Mouse (Mus musculus) midbrain, embryonic 13.5 days (tissue): ENCODE data around the gene Slc19a3. TPM values are rescaled to one million over a fixed set of nuclear protein-coding genes. Genes with fewer than 3 reads are reported as not detected.
"Not testable (repeated sequence)": the region's sequence is repeated elsewhere in the genome, so short reads cannot be mapped to it uniquely, and the experiment has no call there.

Experiments
- ATAC-seq: fragments of 200-750 bp; cut with Nextera tagmentation; 2 replicates; pipeline ENCODE4 v1.8.0; 2017; ENCODE audit warnings: mild to moderate bottlenecking, moderate TSS enrichment, moderate library complexity
- H3K27ac ChIP-seq: fragments of 300-500 bp; sonication (generic); 2 replicates; pipeline ENCODE4 v1.5.1; 2015; ENCODE audit warnings: inconsistent platforms, mild to moderate bottlenecking, moderate library complexity
- H3K27me3 ChIP-seq: fragments of 300-500 bp; sonication (generic); 2 replicates; pipeline ENCODE4 v1.6.1; 2015; ENCODE audit warnings: mild to moderate bottlenecking, inconsistent platforms
- H3K36me3 ChIP-seq: fragments of 300-500 bp; sonication (generic); 2 replicates; pipeline ENCODE4 v1.6.1; 2015; ENCODE audit warnings: mild to moderate bottlenecking, inconsistent platforms
- H3K4me1 ChIP-seq: fragments of 300-500 bp; sonication (generic); replicated peaks from 2 replicates; pipeline ENCODE4 v1.6.1; 2015; ENCODE audit warnings: inconsistent platforms
- H3K4me2 ChIP-seq: fragments of 300-500 bp; sonication (generic); replicated peaks from 2 replicates; pipeline ENCODE4 v1.6.1; 2015; ENCODE audit warnings: moderate library complexity, mild to moderate bottlenecking, inconsistent platforms
- H3K4me3 ChIP-seq: fragments of 300-500 bp; sonication (generic); replicated peaks from 2 replicates; pipeline ENCODE4 v1.5.1; 2015; ENCODE audit warnings: mild to moderate bottlenecking, inconsistent platforms
- H3K9ac ChIP-seq: fragments of 300-500 bp; sonication (generic); replicated peaks from 2 replicates; pipeline ENCODE4 v1.6.1; 2015; ENCODE audit warnings: mild to moderate bottlenecking, inconsistent platforms
- H3K9me3 ChIP-seq: fragments of 300-500 bp; sonication (generic); 2 replicates; pipeline ENCODE4 v1.6.1; 2016; ENCODE audit warnings: mild to moderate bottlenecking, inconsistent platforms
- WGBS: fragments of 180-500 bp; shearing (Covaris S2); methylation state at CpG from one replicate; pipeline ENCODE4 v1.1.7; 2015; 5-methylcytosine and 5-hydroxymethylcytosine counted together
- polyA plus RNA-seq: library from polyadenylated mRNA; unstranded; fragments of >200 nt; fragmentation: Nextera tagmentation; extraction: Ambion mirVana; gene quantifications from 2 replicates; pipeline ENCODE4 v1.2.1, GENCODE M21; 2015

The Slc19a3 gene
- polyA plus RNA-seq, 1 experiment from 2014 or later, result 0.63 TPM

DNA sequence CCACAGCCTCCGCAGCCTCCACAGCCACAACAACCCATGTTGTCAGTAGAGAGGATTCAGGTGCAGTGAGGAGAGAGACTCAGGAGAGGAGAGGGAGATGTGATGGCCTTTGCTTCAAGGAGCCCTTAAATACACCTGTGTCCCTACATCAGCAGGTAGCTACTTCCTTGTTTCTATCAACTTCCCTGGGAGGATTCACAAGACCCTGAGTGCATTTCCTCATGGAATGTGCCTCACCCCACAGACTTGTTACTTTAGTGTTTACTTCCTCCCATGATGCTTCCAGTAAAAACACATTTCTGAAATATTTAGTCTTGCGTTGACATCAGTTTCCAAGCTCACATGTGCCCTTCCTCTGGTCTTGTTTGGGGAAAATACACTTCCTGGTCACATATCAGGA, 4.1 kb upstream of the Slc19a3 start, which contains the start of gene Krtap28-10:
Krtap28-10 (minus strand) TSS at position 101 of the 400 bp plus-strand sequence.
- Histone ChIP-seq H3K4me1 (peaks cover 6% of the 10 kb centered on the region; the same call in 1 of the 2 replicates), H3K27ac (no peak within 1 kb of the TSS), H3K27me3 (no peaks in the 10 kb centered on the region), H3K9me3 (no peaks in the 10 kb centered on the region), H3K36me3 (no peaks in the 10 kb centered on the region), H3K4me3 (no peak within 1 kb of the TSS), H3K9ac (no peak within 1 kb of the TSS), H3K4me2 (no peak within 1 kb of the TSS)
- ATAC-seq, result no peak
- WGBS, result 95% methylated on average over 2 of the region's 2 CpGs

DNA sequence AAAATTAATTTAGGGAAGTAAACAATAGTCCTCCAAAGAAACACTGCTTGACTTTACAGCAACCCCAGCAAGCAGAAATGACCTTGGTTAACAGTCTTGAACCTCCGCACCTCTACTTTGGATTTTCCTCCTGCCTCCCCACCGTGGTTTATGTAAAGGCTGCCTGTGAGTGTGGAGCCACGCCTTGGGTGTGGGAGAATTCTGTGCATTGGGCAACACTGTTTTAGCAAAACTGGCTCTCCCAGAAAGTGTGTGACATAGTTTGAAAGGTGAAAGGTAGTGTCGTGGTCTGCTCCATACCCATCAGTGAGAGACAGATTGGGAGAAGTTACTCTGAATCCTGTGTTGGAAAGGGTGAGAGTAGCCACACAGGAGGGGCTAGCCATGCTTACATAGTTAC, 832 bp upstream of the Slc19a3 start:
- no peak overlapping the region for H3K4me3 ChIP-seq
- no peaks in the 10 kb centered on the region for H3K36me3 ChIP-seq
- ATAC-seq, result no peak
- 82% methylated on average over 4 of the region's 4 CpGs for WGBS
- peaks cover 6% of the 10 kb centered on the region; the same call in 1 of the 2 replicates for H3K4me1 ChIP-seq
- no peak overlapping the region for H3K4me2 ChIP-seq
- H3K9me3 ChIP-seq, result no peaks in the 10 kb centered on the region
- H3K27ac ChIP-seq, result no peak overlapping the region
- H3K9ac ChIP-seq, result no peak overlapping the region
- no peaks in the 10 kb centered on the region for H3K27me3 ChIP-seq

- no peak for ATAC-seq
- Histone ChIP-seq H3K27me3 (no peaks in the 10 kb centered on the region), H3K4me1 (peaks cover 6% of the 10 kb centered on the region; the same call in 1 of the 2 replicates), H3K4me3 (no peak overlapping the region), H3K9ac (no peak overlapping the region), H3K27ac (no peak overlapping the region), H3K36me3 (no peaks in the 10 kb centered on the region), H3K9me3 (no peaks in the 10 kb centered on the region), H3K4me2 (no peak overlapping the region)
- WGBS, result 70% methylated on average over 11 of the region's 11 CpGs
These were observed 1.2 kb downstream of the Slc19a3 start for GRCm38 (mm10) chr1:83036892-83037667.

- H3K4me3 ChIP-seq, result no peak overlapping the region
- no peaks in the 10 kb centered on the region for H3K9me3 ChIP-seq
- WGBS, result 72% methylated on average over 5 of the region's 5 CpGs
- no peak overlapping the region for H3K9ac ChIP-seq
- H3K4me2 ChIP-seq, result no peak overlapping the region
- H3K27ac ChIP-seq, result no peak overlapping the region
- H3K36me3 ChIP-seq, result no peaks in the 10 kb centered on the region
- peaks cover 6% of the 10 kb centered on the region; the same call in 1 of the 2 replicates for H3K4me1 ChIP-seq
- no peaks in the 10 kb centered on the region for H3K27me3 ChIP-seq
- no peak for ATAC-seq
These were observed 3.7 kb downstream of the Slc19a3 start for GRCm38 (mm10) chr1:83034509-83034908.

DNA sequence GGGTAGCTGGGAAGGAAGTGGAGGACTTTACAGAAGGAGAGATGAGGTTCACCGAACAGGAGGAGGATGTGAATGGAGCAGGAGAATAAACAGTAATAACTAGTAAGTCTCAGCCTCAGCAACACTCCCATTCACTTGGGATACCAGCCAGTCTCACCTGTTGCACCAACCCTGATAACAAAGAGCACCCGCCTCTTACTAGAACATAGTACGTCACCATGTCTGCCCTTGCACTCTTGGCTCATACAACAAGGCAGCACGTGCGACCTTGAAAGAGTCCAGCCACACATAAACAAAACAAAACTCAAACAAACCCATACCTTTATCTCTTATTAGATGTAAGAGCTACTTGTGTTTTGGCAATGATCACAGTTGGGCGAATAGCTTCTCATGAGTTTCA, 5.7 kb downstream of the Slc19a3 start:
- WGBS, result 91% methylated on average over 6 of the region's 6 CpGs
- ATAC-seq, result no peak
- no peak overlapping the region for H3K27ac ChIP-seq
- no peaks in the 10 kb centered on the region for H3K36me3 ChIP-seq
- no peaks in the 10 kb centered on the region for H3K9me3 ChIP-seq
- H3K27me3 ChIP-seq, result no peaks in the 10 kb centered on the region
- H3K4me3 ChIP-seq, result no peak overlapping the region
- H3K9ac ChIP-seq, result no peak overlapping the region
- H3K4me1 ChIP-seq, result no peaks in the 10 kb centered on the region; the same call in 1 of the 2 replicates
- H3K4me2 ChIP-seq, result no peak overlapping the region

DNA sequence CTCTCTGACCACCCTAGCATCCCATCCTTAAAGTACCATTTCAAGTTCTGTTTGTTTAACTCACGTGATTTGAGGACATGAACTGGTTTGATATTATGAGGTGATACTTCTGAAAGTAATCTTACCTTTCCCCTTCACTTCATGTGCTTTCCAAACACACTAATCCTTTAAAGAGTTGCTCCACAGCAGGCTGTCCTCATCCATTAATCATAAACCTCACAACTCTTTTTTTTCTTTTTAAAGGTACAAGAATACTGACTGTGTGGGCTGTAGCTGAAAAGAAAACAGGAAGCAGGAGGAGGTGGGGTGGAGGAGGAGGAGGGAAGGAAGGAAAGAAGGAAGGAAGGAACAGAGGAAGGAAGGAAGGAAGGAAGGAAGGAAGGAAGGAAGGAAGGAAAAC, 6.3 kb downstream of the Slc19a3 start:
- no peaks in the 10 kb centered on the region for H3K36me3 ChIP-seq
- no peak for ATAC-seq
- H3K27me3 ChIP-seq, result no peaks in the 10 kb centered on the region
- 48% methylated on average over 1 of the region's 1 CpGs for WGBS
- no peaks in the 10 kb centered on the region for H3K4me1 ChIP-seq
- H3K4me3 ChIP-seq, result no peak overlapping the region
- no peak overlapping the region for H3K4me2 ChIP-seq
- H3K27ac ChIP-seq, result no peak overlapping the region
- H3K9me3 ChIP-seq, result no peaks in the 10 kb centered on the region
- no peak overlapping the region for H3K9ac ChIP-seq

DNA sequence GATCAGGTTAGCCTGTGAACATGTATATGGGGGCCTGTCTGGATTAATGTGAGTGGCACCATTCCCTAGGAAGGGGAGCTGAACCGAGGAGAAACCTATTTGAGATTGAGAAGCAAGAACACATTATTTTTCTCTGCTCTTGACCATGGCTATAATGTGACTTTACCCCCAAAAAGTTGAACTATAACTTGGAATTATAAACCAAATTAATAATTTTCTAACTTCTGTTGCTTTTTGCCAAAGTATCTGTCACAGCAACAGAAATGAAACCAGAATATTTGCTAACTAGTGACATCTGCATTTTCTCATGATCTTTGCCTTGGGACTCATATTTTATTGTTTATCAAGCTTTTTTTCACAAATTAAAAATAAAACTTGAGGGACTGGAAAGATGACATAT, 21.7 kb downstream of the Slc19a3 start:
- 59% methylated on average over 1 of the region's 1 CpGs for WGBS
- Histone ChIP-seq H3K9me3 (no peaks in the 10 kb centered on the region), H3K4me1 (no peaks in the 10 kb centered on the region), H3K4me3 (no peak overlapping the region), H3K27ac (no peak overlapping the region), H3K36me3 (no peaks in the 10 kb centered on the region), H3K27me3 (no peaks in the 10 kb centered on the region), H3K9ac (no peak overlapping the region), H3K4me2 (no peak overlapping the region)
- ATAC-seq, result no peak

DNA sequence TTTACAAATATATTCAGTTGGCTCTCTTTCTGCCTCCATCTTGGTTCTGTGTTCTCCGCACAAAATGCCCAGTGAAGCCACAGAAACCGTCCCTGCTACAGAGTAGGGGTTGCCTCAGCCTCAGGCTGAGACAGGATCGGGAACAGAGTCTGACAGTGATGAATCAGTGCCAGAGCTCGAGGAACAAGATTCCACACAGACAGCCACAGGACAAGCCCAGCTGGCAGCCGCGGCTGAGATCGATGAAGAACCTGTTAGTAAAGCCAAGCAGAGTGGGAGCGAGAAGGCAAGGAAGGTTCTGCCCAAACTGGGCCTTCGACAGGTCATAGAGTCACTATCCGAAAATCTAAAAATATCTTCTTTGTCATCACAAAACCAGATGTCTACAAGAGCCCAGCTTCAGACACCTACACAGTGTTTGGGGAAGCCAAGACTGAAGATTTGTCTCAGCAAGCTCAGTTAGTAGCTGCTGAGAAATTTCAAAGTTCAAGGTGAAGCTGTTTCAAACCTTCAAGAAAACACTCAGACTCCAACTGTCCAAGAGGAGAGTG, 22.8 kb downstream of the Slc19a3 start:
- 92% methylated on average over 10 of the region's 10 CpGs for whole genome bisulfite sequencing
- Histone ChIP-seq H3K36me3 (no peaks in the 10 kb centered on the region), H3K4me2 (no peak overlapping the region), H3K4me3 (no peak overlapping the region), H3K27ac (no peak overlapping the region), H3K9me3 (no peaks in the 10 kb centered on the region), H3K9ac (no peak overlapping the region), H3K4me1 (no peaks in the 10 kb centered on the region), H3K27me3 (no peaks in the 10 kb centered on the region)
- no peak for ATAC-seq

DNA sequence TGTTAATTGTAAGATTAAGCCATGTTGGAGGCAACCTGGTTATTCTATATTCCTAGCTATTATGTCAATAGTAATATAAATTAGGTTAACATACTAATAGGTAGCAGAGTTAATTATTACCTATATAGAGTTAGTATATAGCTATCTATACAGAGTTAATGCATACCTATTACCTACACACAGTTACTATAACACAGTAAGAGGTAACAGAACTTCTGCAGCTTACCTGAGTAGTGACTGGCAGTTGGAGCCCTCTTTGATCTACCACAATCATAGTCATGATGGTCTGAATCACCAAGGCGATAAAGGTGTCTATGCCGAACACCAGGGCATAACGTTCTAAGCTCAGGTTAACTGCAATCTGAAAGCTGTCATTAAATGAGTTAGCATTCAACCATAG, 23.8 kb downstream of the Slc19a3 start:
- no peak for ATAC-seq
- no peak overlapping the region for H3K9ac ChIP-seq
- H3K27ac ChIP-seq, result no peak overlapping the region
- 91% methylated on average over 3 of the region's 3 CpGs for WGBS
- no peaks in the 10 kb centered on the region for H3K36me3 ChIP-seq
- H3K4me3 ChIP-seq, result no peak overlapping the region
- H3K4me1 ChIP-seq, result no peaks in the 10 kb centered on the region
- no peaks in the 10 kb centered on the region for H3K27me3 ChIP-seq
- H3K9me3 ChIP-seq, result no peaks in the 10 kb centered on the region
- H3K4me2 ChIP-seq, result no peak overlapping the region

DNA sequence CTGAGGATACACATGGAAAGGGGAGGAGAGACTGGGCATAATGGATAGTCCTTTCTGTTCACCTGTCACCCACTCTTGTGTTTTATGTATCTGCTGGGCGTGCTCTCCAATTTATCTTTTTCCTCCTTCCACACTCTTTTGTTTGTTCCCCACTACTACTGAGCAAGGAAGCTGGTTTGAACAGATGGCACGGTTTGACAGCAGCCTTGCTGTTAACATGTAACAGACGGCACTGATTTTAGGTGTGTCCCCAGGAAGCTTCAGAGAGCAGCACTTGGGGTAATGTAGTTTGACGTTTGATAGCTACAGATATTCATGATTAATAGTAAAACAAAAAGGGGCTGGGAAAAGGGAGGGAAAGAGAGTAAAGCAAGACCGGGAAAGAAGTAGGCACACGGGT, 30.8 kb downstream of the Slc19a3 start:
- Histone ChIP-seq H3K4me1 (no peaks in the 10 kb centered on the region), H3K36me3 (no peaks in the 10 kb centered on the region), H3K4me3 (no peak overlapping the region), H3K9me3 (no peaks in the 10 kb centered on the region), H3K27ac (no peak overlapping the region), H3K4me2 (no peak overlapping the region), H3K27me3 (no peaks in the 10 kb centered on the region), H3K9ac (no peak overlapping the region)
- ATAC-seq, result no peak
- 85% methylated on average over 6 of the region's 6 CpGs for WGBS

DNA sequence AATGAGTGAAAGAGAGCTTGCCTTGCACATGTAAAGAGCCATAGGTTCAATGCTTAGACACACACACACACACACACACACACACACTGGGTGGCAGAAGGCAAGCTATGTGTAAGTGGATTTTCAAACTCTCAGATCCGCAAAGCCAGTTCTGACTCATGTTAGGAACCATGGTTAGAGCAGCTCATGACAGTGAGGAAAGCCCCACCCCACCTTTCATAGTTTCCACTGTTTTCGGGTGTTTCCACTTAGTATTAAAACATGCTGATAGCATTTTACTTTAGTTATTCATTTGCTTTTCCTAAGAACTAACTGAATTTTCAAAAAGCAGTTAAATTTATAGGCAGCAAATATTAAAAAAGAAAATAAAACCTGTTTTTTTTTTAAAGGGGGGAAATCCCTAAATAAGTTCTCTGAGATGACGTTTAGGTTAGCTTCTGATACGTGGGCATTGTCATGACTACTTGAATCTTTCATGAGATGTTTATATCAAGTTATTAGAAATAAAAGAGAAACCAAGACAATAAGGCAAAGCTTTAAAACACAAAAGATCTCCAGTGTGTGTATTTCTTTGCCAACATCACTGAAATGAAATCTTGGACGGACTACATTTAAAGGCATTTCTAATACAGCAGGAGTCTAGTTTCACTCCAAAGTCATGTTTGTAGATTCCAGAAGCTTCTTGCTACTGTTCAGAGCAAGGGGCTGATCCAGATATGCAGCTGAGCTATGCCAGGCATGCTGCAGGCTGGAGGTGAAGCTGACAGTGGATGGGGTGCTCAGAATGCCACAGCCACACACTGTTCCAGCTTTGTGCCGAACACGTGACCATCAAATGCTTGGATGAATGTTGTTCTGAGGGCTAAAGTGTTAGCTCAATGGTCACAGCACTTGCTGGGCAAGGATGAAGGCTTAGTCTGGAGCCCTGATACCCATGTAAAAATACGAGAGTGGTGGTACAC, 31.7 kb downstream of the Slc19a3 start:
- Histone ChIP-seq H3K4me3 (no peak overlapping the region), H3K4me1 (no peaks in the 10 kb centered on the region), H3K9me3 (no peaks in the 10 kb centered on the region), H3K27me3 (no peaks in the 10 kb centered on the region), H3K9ac (no peak overlapping the region), H3K4me2 (no peak overlapping the region), H3K27ac (no peak overlapping the region), H3K36me3 (no peaks in the 10 kb centered on the region)
- ATAC-seq, result no peak
- WGBS, result 90% methylated on average over 8 of the region's 8 CpGs

- not testable (repeated sequence) for H3K27me3 ChIP-seq, H3K36me3 ChIP-seq, H3K27ac ChIP-seq, H3K4me2 ChIP-seq, H3K9ac ChIP-seq, H3K9me3 ChIP-seq, H3K4me1 ChIP-seq, H3K4me3 ChIP-seq, ATAC-seq
- 93% methylated on average over 9 of the region's 9 CpGs for WGBS
These were observed 37.9 kb downstream of the Slc19a3 start, which contains the start of gene Gm47959 for GRCm38 (mm10) chr1:83000306-83000705. Gene Gm47959 (plus strand): TSS chr1:83000548.
